Mouse (Mus musculus): Measurements from ENCODE around the gene C87436. TPM values are rescaled to one million over a fixed set of nuclear protein-coding genes. Genes with fewer than 3 reads are reported as not detected.
A peak's percentile ranks its signal among the peaks of the same experiment; 100 is the strongest.

C87436 gene
- 16.6 and 20.3 TPM in 2 replicates for polyA plus RNA-seq (2012; ENCODE audit: insufficient read depth, insufficient read length, missing spikeins)

GRCm38 (mm10) chr6:86438272-86439118 is at the start of gene C87436:
TSS of gene C87436 (plus strand) at chr6:86438374.
- TF ChIP-seq CTCF (IDR thresholded peaks at IDR 0.05; ENCODE audit: low read depth, low read length) = no peak
- TF ChIP-seq POLR2A (IDR thresholded peaks at IDR 0.05; ENCODE audit: borderline replicate concordance, low read depth, low read length) = no peak
- Histone ChIP-seq H3K4me1 (ENCODE audit: control insufficient read depth, insufficient read depth, low read length) (peaks cover 15% of the 10 kb centered on the region), H3K27ac (ENCODE audit: insufficient read depth, low read depth, low read length) (peak within 1 kb of the TSS; percentile 95), H3K4me3 (ENCODE audit: insufficient read depth, low read length) (peak within 1 kb of the TSS; percentile 92)

- no peak for TF ChIP-seq POLR2A (IDR thresholded peaks at IDR 0.05; ENCODE audit: borderline replicate concordance, low read depth, low read length)
- no peak for TF ChIP-seq CTCF (IDR thresholded peaks at IDR 0.05; ENCODE audit: low read depth, low read length)
- Histone ChIP-seq H3K27ac (ENCODE audit: insufficient read depth, low read depth, low read length) (no peak overlapping the region), H3K4me3 (ENCODE audit: insufficient read depth, low read length) (no peak overlapping the region), H3K4me1 (ENCODE audit: control insufficient read depth, insufficient read depth, low read length) (no peaks in the 10 kb centered on the region)
These were observed 49.7 kb upstream of the C87436 start for GRCm38 (mm10) chr6:86388461-86388860.

GRCm38 (mm10) chr6:86391326-86391725 is 46.8 kb upstream of the C87436 start:
- no peak overlapping the region for H3K4me3 ChIP-seq (ENCODE audit: insufficient read depth, low read length)
- H3K27ac ChIP-seq (ENCODE audit: insufficient read depth, low read depth, low read length) = no peak overlapping the region
- peaks cover 7% of the 10 kb centered on the region for H3K4me1 ChIP-seq (ENCODE audit: control insufficient read depth, insufficient read depth, low read length)
- TF ChIP-seq CTCF (IDR thresholded peaks at IDR 0.05; ENCODE audit: low read depth, low read length) = no peak
- TF ChIP-seq POLR2A (IDR thresholded peaks at IDR 0.05; ENCODE audit: borderline replicate concordance, low read depth, low read length) = no peak

- no peak overlapping the region for H3K27ac ChIP-seq (ENCODE audit: insufficient read depth, low read depth, low read length)
- TF ChIP-seq POLR2A (IDR thresholded peaks at IDR 0.05; ENCODE audit: borderline replicate concordance, low read depth, low read length) = no peak
- no peak for TF ChIP-seq CTCF (IDR thresholded peaks at IDR 0.05; ENCODE audit: low read depth, low read length)
These were observed 45.0 kb upstream of the C87436 start for GRCm38 (mm10) chr6:86393187-86393586.

GRCm38 (mm10) chr6:86394078-86394720 is 44.0 kb upstream of the C87436 start:
- TF ChIP-seq CTCF (IDR thresholded peaks at IDR 0.05; ENCODE audit: low read depth, low read length) (no peak), POLR2A (IDR thresholded peaks at IDR 0.05; ENCODE audit: borderline replicate concordance, low read depth, low read length) (no peak)
- Histone ChIP-seq H3K4me1 (ENCODE audit: control insufficient read depth, insufficient read depth, low read length) (peaks cover 18% of the 10 kb centered on the region), H3K4me3 (ENCODE audit: insufficient read depth, low read length) (no peak overlapping the region), H3K27ac (ENCODE audit: insufficient read depth, low read depth, low read length) (no peak overlapping the region)

More at GRCm38 (mm10) chr6:86393187-86393586, 45.0 kb upstream of the C87436 start:
- peaks cover 13% of the 10 kb centered on the region for H3K4me1 ChIP-seq (ENCODE audit: control insufficient read depth, insufficient read depth, low read length)
- no peak overlapping the region for H3K4me3 ChIP-seq (ENCODE audit: insufficient read depth, low read length)

- no peak for TF ChIP-seq CTCF (IDR thresholded peaks at IDR 0.05; ENCODE audit: low read depth, low read length)
- TF ChIP-seq POLR2A (IDR thresholded peaks at IDR 0.05; ENCODE audit: borderline replicate concordance, low read depth, low read length) = no peak
- no peak overlapping the region for H3K27ac ChIP-seq (ENCODE audit: insufficient read depth, low read depth, low read length)
- peaks cover 22% of the 10 kb centered on the region for H3K4me1 ChIP-seq (ENCODE audit: control insufficient read depth, insufficient read depth, low read length)
- peak overlapping the region; percentile 14; the same call in 1 of the 2 replicates for H3K4me3 ChIP-seq (ENCODE audit: insufficient read depth, low read length)
These were observed 43.2 kb upstream of the C87436 start for GRCm38 (mm10) chr6:86395021-86395420.

GRCm38 (mm10) chr6:86395969-86396368 is 42.2 kb upstream of the C87436 start:
- H3K4me1 ChIP-seq (ENCODE audit: control insufficient read depth, insufficient read depth, low read length) = peaks cover 28% of the 10 kb centered on the region
- H3K4me3 ChIP-seq (ENCODE audit: insufficient read depth, low read length) = peak overlapping the region; percentile 84
- TF ChIP-seq POLR2A (IDR thresholded peaks at IDR 0.05; ENCODE audit: borderline replicate concordance, low read depth, low read length) (no peak), CTCF (IDR thresholded peaks at IDR 0.05; ENCODE audit: low read depth, low read length) (no peak)
- H3K27ac ChIP-seq (ENCODE audit: insufficient read depth, low read depth, low read length) = peak overlapping the region; percentile 76

- Histone ChIP-seq H3K27ac (ENCODE audit: insufficient read depth, low read depth, low read length) (peak within 1 kb of the TSS; percentile 76), H3K4me3 (ENCODE audit: insufficient read depth, low read length) (peak within 1 kb of the TSS; percentile 84), H3K4me1 (ENCODE audit: control insufficient read depth, insufficient read depth, low read length) (peaks cover 28% of the 10 kb centered on the region)
- TF ChIP-seq POLR2A (IDR thresholded peaks at IDR 0.05; ENCODE audit: borderline replicate concordance, low read depth, low read length) (peak; percentile 64; the same call in 1 of the 2 replicates), CTCF (IDR thresholded peaks at IDR 0.05; ENCODE audit: low read depth, low read length) (no peak)
These were observed 41.5 kb upstream of the C87436 start, which contains the start of gene Pcyox1 for GRCm38 (mm10) chr6:86396581-86397256. TSS of gene Pcyox1 (minus strand) at chr6:86397154.

GRCm38 (mm10) chr6:86397257-86397980 is 40.8 kb upstream of the C87436 start:
- Histone ChIP-seq H3K27ac (ENCODE audit: insufficient read depth, low read depth, low read length) (peak overlapping the region; percentile 67), H3K4me1 (ENCODE audit: control insufficient read depth, insufficient read depth, low read length) (peaks cover 28% of the 10 kb centered on the region), H3K4me3 (ENCODE audit: insufficient read depth, low read length) (peak overlapping the region; percentile 84)
- TF ChIP-seq CTCF (IDR thresholded peaks at IDR 0.05; ENCODE audit: low read depth, low read length) = no peak
- TF ChIP-seq POLR2A (IDR thresholded peaks at IDR 0.05; ENCODE audit: borderline replicate concordance, low read depth, low read length) = no peak
